Mouse (Mus musculus) erythroblast, embryonic 14.5 days (primary cell): ENCODE results near the gene Adamts9.

Experiments
- GATA1 ChIP-seq: IDR thresholded peaks from 2 replicates; pipeline ENCODE4 v1.6.1; 2012; ENCODE audit warnings: low read length, inconsistent platforms, mixed read lengths
- TAL1 ChIP-seq: IDR thresholded peaks from 3 replicates; pipeline ENCODE4 v1.6.1; 2012; ENCODE audit warnings: low read length, inconsistent platforms, mixed read lengths

- TF ChIP-seq TAL1 (no peak), GATA1 (no peak)
Measured at GRCm38 (mm10) chr6:92845898-92846297, 97.4 kb downstream of the Adamts9 start.
